Mouse (Mus musculus) left cerebral cortex, adult 11 months (tissue): Measurements from ENCODE around the gene P2ry14.
A peak's percentile ranks its signal among the peaks of the same experiment; 100 is the strongest.

Experiments used
- DNase-seq: peaks from one replicate; pipeline ENCODE4 v3.0.0; 2022; ENCODE audit warnings: low spot score

The P2ry14 gene

DNA sequence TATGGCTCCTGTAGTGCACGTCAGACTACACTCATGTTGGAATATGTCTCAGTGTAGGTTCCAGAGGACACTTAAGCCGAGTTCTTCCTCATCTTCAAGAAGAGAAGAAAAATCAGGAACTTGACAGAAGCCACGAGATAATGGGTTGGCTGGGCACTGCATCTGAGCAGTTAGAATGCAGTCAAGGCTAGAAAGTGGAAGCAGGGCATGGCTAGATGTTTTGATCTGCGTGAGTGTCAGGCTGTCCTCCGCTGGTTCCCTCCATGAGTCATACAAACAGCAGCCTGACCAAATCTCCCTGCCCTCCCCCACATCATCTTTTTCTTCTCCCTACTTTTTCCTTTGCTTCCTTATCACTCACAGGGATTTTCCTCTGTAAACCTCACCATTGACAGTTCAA, at the start of gene P2ry14:
Gene P2ry14 (minus strand): TSS at position 195 of the 400 bp plus-strand sequence.
- DNase-seq = no peak

DNA sequence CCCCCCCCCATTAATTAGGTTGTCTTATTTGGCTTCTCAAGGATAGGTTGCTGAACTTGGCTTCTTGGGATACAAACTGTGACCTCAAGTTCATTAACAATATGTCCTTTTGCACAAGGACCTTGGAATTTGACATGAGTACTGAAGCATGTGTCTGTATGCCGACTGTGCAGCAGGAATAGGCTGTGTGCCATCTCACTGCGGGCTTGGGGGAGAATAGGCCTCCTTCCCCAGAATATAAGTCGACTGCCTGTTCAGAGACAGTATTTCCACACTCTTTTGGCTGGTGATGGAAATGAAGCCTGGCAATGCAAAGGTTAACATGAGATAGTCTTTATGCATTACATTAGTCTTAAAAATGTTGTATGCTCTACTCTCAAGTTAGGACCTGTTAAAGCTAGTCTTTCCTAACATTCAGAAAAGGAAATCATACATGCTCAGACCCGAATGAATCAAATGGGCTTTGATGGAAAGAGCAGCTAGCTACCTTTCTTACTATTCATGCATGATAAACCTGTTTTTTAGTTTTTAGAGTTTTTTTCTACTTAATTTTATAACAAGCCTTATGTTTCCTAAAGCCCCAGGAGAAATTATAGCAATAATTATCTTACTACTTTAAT, 44.0 kb upstream of the P2ry14 start:
- no peak for DNase-seq

DNA sequence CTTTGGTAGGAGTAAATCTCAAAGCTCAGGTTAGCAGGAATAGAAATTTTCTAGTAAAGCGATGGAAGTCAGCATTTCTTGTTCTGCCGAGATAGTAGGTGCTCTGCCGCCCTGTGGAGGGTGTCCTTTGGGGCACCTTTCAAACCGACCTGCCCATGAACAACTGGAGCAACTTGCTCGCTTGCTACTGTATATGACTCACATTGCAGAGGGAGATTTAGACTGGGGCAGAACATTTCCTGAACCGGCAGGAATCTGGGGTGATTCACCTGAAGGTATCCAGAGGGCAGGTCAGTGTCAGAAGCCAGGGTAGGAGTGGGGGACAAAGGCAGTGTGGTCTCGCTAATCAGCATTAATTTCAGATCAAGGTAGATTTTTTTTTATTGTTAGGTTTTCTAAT, 41.5 kb upstream of the P2ry14 start, which contains the start of gene Gpr87:
Gene Gpr87 (minus strand): TSS at position 167 of the 400 bp plus-strand sequence.
- no peak for DNase-seq

DNA sequence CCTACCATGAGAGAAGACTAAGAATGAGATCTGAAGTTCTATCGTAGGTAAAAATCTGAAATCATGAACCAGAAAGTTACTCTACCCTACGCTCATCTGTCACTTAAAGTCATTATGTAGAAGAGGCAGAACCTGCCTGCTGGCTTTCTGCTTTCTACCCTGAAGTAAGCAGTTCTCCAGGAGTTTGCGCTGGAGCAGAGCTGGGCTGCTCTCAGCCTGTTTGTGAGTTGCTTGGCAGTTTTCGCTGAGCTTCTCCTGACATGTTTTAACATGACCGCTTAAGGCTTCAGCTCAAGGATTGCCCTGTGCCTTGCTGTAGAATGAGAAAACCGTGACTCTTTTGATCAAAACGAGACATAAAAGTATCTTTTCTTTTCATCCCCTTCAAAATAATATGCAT, 40.7 kb upstream of the P2ry14 start:
- DNase-seq = no peak

DNA sequence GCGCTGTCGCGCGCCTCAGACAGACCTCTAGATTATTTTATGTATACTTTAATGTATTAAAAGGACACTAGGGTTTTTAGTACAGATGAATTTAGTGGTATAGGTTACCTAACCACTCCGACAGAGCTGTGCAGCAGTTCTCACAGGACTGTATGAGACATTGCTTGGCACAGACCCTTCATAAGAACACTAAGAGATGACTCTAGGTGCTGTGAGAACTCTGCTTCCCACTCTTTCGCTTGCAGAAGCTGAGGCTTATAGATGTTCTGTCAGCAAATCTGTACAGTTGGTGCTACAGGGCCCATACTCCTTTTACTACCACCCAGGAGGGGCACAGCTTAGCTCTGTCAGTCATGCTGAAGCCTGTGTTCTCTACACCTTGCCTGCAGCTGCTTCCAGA, 38.3 kb upstream of the P2ry14 start:
- no peak for DNase-seq

DNA sequence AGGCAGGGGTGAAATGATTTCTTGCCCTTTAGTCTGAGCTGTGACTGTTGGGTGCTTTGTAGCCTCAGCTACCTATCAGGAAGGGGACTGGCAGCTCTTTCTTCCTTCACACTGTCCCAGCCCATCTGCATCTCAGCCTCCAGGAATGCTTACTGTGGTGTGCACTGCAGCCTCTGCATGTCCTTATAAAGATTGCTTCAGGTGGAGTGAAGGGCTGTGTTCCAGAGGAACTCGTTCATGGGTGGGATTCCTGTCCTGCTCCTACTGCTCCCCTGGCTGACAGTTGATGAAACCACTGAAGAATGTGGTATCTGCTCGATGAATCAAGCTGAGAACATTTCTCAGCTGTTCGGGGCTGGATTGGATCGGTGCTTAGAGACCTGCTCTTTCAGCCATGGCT, 33.9 kb upstream of the P2ry14 start:
- DNase-seq = no peak

DNA sequence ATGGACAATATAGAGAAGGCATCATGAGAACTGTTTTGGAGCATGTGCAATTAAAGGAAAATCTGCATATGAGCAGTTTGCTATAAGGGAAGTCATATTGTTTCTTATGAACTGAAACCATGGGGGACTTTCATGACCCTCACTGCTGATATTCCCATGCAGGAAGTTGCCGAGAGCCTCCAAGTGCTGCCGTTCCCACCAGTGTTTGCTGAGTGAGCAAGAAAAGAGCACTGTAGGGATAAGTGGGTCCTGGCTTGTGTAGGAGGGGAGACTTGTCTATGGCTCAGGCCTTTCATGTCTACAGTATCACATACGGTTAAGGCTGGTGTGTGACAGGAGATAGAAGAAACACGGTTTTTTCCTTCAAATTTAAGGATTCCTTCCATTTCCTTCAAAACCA, 32.2 kb upstream of the P2ry14 start:
- no peak for DNase-seq

DNA sequence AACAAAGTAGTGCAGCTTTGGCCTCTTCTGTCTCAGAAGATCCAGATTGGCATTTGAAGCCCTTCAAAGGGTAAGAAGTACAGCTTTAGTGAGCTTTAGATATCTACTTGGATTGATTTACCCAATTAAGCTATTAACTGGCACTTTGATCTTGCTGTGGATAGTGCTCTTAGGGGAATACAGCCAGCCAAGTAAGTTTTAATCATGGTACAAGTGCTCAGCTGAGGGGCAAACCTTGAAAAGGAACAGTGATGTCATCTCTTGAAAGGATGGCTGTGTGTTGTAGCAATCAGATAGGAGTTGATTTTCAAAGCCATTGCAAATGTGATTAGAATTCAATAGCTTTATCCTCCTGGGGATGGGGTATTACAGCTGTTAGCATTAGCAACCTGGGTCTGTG, 28.7 kb upstream of the P2ry14 start:
- no peak for DNase-seq

DNA sequence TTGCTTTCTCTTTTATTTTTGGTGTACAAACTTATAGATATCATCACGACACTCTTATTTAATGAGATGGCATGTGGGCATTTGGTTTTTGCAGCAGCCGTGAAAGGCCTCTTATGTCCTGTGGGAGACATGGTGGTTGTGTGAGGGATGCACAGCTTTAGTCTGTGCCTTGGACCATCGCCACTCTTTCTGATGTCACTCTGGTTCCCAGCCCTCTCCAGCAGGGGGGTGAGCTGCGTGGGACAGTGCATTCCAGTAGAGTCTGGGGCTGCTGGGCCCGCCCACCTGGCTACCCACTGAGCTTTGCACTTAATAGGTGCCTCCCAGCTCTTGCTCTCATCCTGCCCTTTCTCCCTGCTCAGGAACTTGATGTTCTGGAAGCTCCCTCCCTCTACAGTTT, 27.7 kb upstream of the P2ry14 start:
- DNase-seq = no peak

DNA sequence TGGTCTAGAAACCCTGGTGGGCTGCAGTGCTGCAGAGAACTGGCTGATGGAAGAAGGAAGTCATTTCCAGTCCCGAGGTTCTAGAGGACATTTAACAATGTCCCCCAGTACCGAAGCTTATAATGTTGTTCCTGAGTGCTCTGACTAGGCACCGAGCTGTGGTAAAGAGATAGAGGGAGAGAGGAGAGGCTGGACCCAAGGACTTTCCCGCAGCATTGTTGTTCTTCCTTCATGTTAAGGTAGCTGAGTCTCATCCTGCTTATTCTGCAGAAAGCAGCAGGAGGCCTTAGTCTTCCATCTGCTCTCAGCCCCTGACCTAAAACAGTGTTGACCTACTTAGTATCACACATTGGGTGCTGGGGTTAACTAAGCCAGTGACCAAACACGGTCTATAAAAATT, 23.5 kb upstream of the P2ry14 start:
- DNase-seq = no peak

DNA sequence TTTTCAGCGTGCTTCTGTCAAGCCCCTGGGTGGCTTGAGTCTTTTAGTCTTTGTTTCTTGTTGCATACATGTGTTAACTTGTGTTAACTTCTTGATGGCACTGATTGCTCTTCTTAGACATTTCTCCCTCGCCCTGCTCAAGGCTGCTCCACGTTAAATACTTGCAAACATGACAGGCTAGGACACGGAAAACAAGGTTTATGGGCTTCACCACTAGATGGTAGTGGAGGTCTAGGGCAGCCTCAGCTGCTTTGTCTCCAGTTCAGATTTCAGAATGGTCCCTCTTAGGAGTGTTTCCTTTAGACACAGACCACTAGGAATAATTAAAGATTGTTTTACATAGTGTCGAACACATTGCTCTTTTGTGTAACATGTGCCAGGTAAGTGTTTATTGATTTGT, 21.8 kb upstream of the P2ry14 start:
- peak; percentile 48 for DNase-seq

DNA sequence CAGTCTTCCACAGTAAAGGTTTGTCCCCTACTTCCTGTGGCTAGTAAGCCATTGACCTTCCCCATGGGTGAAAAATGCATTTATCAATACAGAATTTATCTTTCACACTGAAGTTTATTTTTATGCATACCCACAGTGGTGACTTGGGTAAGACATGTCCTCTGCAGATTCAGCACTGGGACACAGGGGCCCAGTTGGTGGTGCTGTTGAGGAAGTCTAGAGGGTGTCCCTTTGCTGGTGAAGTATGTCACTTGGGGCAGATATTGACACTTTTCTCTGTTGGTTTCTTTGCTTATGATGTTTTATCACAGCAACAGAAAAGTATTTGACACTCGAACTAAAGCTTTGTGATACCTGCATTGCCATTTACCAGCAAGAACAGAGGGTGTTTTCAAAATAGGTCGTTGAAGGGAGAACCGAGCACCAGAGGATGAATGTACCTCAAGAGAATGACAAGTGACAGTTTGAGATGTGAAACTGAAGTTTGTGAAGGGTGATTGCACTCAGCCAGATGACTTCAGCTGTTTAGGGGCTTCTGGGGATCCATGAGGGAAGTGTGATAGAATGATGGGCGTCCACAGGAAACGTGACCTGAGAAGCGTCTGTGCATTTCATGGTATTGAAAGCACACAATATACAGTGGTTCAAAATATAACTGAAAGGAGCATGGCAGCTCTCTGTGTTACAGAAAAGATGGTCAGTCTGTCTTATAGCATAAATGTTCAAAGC, 21.2 kb upstream of the P2ry14 start:
- no peak for DNase-seq

DNA sequence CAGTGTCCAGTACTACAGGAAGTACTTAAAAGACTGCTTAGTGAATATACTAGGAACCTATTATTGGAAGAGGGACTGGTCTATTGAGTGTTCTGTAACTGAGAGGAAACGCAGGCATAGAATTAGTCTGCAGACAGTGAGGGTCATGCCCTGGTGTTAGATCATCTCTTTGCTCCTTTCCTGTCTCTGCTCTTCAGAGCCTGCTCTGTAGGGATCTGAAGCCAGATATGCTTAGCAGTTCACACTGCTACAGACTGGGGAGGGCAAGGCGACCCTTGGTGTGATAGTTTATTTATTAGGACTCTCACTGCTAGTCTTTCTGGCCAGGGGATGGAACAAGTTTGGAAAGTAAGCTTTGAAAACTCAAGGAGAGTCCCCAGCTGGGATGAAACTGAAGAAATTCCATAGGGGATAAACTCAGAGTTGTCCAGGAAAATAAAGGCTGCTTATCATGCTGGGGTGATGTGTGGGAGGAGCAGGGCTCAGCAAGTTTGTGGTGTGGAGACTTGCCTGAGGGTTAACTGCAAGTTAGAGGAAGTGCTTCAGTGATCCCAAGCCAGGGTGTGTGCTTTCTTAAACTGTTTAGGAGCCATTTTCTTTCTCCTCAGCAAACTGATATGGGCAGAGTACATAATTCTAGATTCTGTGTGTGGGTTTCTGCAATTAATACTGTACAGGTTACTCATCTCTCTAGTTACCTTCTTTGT, 16.7 kb upstream of the P2ry14 start:
- no peak for DNase-seq

DNA sequence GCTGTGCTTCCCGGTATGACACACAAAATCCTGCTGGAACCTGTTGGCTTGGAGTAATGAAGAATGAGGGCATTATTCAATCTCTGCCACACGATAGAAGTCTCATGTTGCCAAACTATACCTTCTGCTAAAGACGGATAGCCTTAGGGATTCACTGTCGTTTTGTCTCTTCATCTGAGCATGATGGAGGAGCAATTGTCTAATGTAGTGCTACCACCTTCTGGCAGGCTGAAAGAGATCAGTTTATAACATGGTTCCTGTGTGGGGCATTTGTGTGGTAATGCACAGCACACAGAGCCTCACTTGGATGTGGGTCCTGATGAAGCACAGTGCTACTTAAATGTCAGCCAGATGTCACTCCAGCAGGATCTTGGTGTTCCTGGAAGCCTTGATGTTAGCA, 15.8 kb upstream of the P2ry14 start:
- no peak for DNase-seq

DNA sequence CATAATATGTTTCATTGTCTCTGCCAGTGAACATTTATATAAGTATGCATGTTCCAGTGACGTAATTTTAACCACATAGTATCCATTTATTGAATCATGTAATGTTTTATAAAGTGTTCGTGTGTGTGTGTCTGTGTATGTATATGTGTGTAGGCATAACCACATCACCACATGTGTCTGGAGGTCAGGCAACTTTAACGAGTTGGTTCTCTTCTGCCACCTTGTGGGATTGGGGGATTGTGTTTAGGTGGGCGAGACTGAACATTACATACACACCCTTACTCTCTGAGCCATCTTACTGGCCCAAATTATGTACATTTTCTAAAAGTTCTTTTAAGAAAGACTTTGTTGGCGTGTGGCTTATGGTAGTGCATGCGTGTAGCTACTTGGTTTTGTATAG, 15.1 kb upstream of the P2ry14 start:
- DNase-seq = no peak

DNA sequence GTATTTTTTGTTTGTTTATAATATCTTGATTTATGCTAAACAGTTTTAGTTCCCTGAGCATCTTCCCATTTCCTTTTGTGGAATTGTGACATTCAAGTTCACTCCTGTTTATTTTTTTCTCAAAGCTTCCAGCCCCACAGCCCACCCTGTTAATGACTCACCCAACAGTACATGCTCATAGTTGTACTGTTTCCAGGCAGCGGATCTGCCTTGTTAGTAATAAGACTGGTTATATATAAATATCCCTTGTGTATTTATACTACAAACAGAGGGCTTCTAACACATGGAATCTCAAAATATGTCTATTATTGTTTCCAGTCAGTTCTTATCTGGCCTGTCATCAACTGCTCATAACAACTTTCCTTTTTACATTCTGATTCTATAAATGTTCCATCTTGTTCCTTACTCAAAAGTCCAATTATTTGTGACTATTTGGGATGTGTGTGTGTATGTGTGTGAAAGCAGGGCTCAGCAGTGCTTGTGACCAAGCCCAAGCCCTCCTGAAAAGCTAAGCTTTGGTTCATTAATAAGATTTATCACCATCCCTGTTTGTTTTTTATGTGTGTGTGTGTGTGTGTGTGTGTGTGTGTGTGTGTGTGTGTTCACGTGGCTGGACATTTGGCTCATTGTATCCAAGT, 14.1 kb upstream of the P2ry14 start:
- DNase-seq = no peak

DNA sequence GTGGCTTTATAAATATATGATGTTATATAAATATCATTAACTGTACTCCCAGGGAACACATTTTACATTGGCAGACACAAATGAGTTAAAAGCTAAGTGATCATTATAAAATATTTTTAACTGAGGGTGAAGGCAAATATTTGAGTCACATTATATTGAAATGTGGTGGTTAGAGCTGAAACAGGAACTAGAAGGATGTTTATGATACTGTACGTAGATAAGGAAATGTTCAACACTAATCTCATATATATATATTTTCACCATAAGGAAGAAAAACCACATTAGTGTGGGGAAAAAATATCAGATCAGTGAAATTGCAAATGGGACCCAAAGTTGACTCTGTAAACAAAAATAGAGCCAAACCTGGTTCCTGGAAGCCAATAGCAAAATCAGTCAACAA, 7.0 kb upstream of the P2ry14 start:
- no peak for DNase-seq

DNA sequence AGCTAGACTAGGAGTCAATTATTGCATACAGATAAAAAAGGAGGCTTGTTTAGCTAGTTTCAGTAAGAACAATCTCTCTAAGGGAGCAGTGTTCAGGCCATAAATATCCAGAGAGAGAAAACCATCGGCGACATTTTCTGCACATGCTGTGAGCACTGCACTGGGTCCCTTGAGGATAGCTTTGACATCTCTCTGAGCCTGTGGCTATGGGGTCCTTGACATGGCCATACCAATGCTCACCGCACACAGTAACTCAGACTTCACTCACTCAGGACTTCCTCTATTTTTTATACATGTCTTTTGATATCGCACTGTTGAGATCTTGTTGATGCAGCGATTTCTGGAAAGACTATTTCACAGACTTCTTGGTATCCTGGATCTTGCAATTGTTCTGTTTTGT, 3.6 kb upstream of the P2ry14 start:
- DNase-seq = no peak

DNA sequence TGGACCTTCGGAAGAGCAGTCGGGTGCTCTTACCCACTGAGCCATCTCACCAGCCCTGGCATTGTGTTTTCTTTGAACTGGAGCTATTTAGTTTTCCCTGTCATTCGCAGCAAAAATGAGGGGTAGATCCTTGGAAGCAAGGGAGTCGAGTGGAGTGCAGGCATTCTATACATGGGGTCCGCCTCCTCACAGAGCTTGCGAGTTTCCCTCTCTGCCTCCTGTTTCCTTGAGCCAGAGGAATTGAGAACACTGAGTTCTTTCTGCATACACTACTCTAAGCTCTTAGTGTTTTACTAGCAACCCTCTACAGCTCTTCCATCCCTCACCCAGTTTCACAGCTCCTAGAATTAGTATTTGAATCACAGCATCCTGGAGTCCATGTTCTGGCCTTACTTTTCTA, 2.0 kb upstream of the P2ry14 start:
- DNase-seq = peak; percentile 24

DNA sequence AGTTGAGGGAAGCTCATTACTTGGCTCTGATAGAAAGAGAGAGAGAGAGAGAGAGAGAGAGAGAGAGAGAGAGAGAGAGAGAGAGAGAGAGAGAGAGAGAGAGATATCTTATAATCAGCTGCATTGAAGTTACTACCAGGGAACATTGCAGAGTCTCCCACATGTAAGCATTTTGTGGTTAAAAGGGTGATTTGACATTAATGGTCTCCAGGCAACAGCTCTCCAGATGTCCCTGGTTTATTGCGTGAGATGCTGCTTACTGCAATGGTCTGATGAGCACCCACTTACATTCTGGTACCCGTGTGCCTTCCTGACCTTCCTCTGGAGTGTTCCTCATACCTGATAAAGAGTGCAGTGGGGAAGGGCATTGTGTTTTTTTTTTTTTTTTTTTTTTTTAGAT, 1.5 kb upstream of the P2ry14 start:
- DNase-seq = no peak

DNA sequence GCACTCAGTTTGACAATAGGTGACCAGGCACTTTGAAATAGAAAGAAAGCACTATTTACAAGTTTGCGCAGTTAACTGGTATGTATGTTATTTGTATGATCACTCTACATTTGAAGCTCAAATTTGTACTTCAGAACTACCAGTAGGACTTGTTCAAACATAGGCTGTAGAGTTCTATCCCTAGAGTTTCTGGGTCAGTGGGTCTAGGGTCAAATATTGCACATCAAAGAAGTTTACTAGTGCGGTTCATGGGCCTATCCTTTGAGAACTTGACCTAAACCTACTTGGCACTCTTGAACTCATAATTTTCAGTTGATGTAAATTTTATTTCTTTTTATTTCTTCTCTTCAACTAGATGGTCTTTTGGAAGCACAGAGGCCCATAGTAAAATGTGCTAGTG, 2.8 kb downstream of the P2ry14 start:
- DNase-seq = no peak

DNA sequence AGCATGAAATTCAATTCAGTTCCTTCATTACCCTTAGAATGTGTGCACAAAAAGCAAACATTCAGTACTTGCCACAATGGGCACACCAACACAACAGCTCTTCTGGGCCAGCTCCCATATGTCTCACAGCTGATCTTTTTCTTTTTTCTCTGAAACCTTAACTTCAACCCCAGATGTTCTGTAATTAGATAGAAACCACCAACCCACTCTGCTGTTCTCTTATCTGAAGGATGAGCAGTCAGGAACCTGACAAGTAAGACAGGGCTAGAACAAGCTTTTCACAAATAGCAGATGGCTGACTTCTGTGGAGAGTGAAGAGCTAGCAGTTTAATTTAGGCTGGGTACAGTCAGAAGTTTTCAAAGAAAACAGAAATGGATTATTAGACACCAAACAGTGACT, 3.8 kb downstream of the P2ry14 start:
- DNase-seq = peak; percentile 13

DNA sequence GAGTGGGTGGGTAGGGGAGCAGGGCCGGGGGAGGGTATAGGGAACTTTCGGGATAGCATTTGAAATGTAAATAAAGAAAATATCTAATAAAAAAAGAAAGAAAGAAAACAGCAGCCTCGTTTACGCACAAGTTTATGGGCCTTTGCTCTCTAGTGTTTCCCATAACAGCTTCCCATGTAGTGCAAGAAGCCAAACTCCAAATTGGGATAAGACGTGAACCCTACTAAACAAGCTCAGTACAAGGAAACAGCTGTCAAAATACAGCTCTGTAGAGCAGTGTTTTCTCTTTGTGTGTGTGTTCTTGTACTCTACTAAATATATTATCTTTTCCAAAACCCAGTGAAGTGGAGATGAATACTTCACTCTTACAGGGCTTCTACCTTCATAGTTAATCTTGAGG, 8.2 kb downstream of the P2ry14 start:
- DNase-seq = no peak
